Mouse (Mus musculus): ENCODE results near the gene Map7.

Map7 gene

DNA sequence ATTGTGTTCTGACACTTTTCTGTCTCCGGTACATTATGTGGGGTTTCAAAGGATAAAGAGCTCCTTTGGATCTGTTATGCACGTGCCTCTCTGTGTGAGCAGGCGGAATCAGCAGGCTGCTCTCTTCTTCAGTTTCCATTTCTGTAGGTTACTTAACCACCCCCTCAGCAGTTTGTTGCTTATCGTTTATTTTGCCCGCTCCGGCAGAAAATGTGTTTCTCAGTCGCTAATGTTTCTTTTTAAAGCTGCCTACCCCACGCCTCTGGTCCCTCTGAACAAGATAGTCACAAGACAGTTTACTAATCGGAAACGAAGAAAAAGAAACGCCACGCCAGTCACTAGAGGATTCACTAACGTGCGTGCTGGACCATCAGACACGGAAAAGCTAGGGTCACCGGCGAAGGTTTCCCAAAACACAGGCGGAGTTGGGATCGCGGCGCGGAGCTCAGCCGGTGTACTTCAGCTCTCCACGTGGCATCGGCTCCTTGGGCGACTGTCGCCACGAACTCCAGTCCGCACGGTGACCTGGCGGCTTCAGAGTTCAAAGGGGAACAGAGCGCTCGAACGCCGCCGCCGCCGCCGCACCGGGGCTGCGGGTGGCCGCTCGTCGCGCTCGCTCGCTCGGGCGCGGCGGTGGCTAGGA is at the start of gene Map7:
Map7 (plus strand) TSS at position 342 of the 643 bp plus-strand sequence.
- peak in 1 of 2 experiments; percentile 32 for DNase-seq

DNA sequence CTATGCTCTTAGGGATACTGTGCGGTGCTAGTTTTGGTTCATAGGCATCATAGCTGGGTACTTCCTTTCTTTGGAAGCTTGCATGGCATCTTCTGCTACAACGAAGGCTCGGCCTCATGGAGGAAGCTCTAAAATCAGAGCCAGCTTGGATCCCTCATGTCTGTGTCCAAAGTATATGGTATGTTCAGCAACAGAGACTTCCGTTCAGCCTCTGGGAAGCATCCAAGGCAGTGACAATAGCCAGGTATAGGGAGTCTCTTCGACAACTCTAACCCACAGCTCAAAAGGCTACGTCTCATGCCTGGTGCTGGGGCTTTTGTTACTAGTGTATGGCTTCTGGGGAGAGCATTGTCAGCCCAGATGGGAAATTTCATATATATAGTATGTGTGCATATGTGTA is 46.8 kb upstream of the Map7 start:
- DNase-seq = no peak

DNA sequence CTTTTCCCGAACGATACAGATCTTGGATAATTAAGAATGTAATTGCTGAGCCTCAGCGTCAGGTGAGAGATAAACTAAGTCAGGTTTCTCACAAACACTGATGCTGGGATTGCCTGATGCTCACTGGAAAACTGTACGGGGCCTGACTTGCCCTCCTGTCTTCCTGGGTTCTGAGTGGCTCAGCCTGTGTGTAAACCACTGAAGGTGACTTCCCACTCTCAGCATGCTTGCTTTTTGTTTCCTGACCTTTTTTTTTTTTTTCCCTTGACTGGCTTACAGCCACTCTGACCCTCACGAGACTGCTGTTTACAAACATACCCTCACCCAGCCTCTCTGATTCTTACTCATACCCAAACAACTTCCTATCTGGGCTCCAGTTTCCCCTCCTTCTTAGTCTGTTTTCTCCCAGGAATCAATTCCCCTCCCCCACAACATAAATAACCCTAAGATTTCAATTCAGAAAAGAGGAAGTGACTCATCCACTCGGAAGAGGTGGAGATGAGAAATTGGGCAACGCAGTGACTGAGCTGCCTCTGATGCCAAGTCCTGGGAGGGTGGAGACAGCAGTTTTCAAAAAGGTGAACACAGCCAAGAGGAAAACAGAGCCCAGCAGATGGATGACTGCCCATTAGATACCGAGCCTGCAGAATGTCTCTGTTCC is 43.9 kb upstream of the Map7 start:
- DNase-seq = peak; percentile 77 to 87

DNA sequence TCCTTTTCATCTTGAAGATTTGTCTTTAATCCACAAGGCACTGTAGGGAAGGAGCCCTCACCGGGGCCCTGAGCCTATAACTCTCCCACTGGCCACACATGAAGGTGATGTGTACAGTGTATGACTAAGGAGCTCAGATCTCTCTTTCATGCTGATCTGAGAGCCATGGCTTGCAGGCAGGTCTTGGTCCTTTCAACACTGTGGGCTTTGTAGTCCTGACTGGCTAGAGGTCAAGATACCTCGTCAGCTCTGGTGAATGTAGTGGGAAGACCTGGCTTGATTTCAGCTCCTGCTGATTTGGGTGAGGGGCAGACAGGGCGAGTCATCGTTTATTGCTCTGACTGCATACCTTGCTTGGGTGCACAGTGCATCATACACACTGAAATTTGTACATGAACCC is 42.7 kb upstream of the Map7 start:
- DNase-seq = no peak

DNA sequence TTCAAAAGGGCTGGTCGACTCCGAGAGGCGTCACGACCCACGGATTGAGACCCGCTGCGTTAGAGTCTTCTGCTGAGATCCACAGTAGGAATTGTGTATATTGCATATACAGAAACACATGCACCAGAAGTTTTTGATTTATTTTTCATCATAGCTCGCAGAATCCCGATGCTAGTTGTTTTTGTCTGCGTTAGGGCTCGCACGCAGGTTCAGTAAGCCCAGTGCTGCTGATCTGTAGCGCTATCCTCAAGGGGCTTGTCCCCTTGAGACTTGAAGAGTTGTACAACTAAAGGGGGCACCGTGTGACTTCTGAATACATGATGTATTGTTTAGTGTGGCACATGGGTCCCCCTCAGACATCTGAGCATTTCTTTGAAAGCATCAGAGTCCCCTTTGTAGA is 41.2 kb upstream of the Map7 start:
- no peak for DNase-seq

DNA sequence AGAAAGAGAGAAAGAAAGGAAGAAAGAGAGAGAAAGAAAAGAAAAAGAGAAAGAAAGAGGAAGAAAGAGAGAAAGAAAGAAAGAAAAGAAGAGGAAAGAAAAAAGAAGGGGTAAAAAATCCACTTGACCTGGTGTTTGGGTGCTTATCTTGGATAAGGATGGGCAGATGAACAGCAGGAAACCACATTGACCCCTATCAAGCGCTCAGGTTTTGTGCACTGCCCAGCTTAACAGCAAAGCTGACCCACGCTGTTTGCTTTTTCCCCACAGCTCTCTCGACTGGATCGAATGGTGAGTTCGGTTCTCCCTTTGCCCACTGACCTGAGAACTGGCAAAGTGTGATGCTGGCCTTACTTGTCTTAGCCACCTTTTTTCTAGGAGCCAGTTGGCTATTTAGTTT is 36.8 kb upstream of the Map7 start:
- DNase-seq = no peak

DNA sequence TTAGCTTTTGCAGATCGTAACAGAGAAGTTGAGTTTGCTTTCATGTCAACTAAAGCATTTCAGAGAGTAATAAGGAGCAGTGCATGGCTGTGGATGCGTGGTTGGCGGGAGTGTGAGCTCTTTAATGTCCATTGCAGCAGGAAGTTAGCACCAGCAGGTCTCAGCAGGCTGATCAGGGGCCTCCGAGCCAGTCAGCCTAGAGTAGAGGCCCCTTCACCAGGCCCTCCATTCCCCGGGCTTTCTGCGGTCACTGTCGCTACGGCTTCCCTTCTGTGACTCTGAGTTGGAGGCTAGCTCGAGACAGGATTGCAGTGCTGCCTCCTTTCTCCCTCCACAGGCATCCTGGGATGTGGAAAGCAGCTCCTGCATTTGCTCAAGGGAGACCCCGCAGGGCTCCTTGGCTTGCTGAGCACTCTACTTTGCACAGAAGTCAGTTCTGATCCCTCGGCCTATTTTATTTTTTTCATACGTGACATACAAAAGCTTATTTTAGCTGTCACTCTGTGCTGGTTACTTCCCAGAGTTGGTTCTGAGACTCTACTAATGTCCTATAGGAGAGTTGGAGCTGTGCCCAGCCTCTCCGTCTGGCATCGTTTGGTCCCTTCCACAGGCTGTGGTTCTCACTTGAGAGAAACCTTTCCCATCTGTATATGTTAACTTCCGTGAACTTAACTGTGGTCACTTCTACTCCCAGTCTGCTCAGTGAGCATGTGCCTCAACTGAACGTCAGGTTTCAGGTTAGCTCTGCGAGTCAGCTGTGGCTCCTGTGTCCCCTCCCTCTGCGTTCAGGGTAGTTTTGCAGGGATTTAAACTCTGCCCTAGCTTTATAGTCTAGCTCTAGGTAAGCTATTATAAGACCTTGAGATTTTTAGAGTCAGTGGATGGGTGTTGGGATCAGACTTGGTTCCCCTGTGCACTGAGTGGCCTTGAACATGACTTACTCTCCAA is 36.0 kb upstream of the Map7 start:
- peak; percentile 68 to 69 for DNase-seq

DNA sequence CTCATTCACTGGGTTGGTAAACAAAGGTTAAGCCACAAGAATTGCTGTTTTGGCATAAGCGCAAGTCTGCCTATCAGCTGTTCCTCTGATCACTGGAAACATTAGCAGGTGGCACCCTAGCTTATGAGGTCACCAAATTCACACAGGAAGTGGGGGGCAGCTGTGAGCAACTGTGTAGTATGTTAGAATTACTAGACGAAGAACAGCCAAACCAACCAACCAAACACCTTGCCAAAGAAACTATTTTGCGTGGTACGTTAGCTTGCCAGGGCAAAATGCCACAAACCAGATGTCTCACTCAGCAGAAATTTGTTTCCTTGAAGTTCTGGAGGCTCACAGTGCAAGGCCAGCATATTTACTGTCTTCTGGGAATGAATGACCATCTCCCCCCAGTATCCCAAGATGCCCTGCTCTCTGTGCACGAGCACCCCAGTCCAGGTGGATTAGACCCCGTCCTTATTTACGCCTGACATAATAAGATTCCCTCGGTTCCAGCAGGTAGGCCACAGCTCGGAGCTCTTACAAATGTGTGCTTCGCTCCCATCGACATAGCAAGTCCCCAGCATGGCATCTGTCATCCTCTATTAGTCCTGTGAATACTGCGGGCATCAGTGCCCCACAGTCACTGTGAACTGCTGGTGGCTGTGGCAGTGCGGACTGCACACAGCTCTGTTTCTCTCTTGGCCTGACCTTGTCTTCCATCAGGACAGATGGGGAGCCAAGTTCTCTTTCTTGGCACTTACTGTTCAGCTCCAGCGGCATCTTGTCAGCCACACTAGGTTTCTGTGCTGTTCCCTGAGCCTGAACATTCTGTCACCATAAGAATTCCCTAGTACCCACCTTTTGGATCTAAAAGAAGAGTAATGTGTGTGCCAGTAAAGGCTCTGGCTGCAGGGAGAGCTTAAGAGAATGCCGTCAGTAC is 28.5 kb upstream of the Map7 start:
- DNase-seq = no peak

DNA sequence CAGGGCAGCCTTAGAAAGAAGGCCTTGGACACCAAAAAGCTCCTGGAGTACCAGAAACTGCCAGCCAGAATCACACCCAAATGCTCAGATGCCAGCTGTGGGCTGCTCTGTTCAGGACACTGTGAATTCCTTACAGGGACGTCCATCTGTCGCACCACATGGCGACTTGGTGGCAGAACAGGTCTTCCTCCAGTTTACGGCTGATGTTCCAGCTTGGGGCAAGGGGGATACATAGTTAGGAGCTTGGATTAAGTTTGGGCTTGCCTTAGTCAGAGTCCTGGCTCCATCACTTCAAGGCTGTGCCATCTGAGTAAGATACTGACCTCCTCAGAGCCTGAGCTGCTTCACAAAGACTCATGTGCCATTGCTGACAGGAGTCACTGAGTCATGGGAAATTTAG is 26.3 kb upstream of the Map7 start:
- peak; percentile 36 to 47 for DNase-seq

DNA sequence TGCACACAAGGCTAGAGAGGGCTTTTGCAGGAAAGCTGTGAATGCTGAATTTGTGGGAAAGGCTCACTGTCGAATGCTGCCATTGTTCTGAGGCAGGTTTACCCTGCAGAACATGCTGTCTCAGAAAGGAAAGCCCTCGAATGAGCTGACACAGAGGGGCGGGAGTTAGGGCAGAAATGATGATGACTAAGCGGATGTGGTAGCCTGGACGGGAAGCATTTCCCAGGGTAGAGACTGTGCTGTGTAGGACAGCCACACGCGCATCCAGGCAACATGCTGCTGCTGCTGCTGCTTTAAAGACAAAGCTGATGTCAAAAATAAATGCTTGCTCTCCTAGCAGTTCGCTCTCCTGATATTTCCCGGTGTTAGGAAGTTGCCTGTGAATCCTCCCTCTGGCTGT is 24.9 kb upstream of the Map7 start:
- DNase-seq = no peak

DNA sequence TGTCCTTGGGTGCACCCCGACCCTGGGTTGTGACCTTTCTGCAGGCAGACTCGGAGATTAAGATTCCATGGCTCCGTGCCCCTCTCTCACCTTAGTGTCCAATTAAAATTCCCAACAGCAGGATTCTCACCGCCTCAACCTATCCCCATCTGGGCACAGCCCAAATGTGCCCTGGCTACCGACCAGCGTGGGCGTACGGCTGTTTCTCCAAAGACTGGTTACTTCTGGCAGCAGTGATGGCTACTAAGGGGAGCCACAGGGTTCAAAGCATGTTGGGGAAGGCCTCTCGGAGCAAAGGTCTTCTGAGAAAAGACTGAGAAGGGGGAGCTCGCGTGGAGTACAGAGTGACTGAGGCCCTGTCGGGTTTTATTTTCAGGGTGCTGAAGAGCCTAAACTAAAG is 23.7 kb upstream of the Map7 start:
- no peak for DNase-seq

DNA sequence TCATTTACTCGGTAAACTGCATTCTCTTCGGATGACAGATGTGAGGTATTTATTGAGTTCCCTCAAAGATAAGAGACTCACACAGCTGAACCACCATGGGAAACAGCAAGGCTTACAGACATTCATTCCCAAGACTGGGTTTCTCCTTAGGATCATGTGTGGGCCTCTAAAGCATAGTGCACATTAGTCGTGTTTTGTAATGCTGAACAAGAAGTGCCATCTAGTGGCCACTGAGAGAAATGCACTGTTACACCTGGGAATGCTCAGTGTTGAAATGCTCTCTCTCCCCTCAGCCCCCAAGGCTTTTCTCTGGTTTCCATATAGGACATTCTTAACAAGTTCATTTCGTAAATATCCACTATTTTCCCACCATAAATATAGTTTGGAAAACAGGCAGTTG is 23.0 kb upstream of the Map7 start:
- peak; percentile 71 to 76 for DNase-seq

DNA sequence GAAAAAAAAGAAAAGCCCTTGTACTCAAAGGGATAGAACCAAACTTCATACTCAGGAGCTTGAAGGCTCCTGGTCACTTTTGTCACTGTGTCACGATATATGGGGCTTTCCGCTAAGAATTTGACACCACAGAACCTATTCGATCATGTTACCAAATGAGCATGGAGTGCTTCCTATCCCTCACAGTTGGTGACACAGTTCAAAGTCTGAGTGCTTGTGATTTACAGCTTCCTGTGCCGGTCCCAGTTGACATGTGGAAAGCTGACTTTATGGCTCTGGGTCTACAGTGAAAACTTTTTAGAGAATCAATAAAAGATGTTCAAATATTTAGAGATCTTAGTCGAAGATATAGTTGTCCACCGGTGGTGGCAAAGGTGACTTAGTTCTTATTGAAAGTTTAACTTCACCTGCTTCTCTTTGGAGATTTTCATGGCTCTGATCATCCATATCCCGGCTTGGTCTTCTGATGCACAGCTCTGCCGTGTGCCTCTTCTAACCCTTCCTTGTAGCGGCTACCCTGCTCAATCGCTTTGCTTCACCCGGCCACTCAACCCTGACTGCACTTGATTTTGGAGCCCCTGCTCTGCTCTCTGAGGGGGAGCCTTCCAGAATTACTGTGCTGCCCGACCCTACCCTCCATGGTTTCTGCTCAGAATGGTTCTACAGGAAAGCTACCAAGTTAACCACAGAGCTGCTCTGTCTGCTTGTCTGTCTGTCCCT is 15.2 kb upstream of the Map7 start:
- no peak for DNase-seq

DNA sequence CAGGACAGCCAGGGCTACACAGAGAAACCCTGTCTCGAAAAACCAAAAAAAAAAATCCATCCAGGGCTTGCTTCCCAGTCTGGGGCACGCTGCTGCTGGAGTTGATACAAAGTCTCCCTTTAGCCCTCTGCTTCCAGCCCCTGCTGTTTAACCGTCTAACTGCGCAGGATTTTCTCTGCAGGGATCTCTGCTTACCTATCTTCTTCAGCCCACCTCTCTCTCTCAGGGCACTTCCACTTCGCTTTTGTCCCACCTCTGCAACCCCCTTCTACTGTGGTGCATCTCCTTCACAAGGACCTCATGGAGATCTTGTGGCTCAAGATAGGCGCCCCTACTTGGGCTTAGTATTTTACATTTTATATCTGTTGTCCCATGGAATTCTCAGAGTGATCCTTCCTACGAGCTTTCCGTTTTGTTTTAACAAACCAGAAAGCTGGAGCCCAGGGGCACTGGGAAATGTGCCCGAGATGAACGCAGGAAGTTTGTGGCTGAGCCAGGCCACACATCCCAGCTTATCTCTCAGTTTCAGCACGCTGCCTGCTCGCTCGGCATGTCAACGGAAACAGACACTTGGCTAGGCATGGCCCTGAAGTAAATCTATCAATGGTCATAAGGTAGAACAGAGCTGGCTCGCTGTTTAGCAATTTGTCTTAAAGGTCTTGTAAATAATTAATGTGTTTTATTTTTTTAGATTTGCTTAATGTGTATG is 12.8 kb upstream of the Map7 start:
- no peak for DNase-seq

DNA sequence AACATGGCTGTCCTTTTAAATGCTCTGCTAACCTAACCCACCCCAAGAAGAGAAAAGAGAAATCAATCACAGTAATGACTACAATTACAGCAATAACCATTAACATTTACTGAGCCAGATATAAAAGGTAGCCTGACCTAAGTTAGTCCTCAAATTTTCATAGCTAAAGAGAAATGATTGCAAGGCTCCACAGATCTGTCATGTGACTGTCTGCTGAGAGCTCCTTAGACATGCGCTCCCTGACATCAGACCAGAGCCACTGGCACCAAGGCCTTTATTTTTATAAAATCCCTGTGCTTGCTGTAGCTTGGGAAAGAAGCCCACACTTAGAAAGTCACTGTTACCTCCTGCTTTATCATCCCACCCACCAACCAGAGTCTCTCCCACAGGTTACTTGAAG is 11.8 kb upstream of the Map7 start:
- no peak for DNase-seq

DNA sequence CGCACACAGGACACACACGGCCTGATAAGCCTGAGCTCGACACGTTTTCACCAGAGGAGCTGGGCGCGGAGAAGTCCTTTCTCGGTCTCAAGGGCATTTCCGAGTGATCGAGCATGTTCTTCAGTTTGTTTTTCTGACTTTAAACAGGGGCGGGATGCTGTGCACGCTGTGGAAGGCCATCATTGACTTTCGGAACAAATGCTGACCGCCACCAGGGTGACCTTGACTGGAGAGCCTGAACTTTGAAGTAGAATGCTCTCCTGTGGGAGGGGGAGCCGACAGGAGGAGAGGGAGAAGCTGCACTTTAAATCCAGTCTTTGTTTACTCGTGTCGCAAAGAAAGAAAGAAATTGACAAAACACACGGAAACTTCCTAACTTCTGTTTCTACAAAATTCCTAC is 6.9 kb upstream of the Map7 start:
- no peak for DNase-seq

DNA sequence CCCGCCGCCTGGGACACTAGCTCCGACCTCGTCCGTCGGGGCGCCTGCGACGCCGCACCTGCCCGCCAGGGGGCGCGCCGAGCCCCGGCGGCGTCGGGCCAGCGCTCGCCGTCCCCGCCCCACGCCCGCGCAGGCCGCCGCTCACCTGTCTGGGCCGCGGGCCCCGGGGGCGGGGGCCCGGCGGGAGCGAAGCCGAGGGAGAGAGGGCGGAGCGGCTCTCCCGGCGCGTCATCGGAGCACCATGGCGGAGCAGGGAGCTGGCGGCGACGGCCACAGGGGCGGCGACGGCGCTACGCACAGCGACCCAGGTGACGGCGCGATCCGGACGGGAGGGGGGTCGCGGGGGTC is 476 bp downstream of the Map7 start:
- DNase-seq = peak; percentile 72 to 85

DNA sequence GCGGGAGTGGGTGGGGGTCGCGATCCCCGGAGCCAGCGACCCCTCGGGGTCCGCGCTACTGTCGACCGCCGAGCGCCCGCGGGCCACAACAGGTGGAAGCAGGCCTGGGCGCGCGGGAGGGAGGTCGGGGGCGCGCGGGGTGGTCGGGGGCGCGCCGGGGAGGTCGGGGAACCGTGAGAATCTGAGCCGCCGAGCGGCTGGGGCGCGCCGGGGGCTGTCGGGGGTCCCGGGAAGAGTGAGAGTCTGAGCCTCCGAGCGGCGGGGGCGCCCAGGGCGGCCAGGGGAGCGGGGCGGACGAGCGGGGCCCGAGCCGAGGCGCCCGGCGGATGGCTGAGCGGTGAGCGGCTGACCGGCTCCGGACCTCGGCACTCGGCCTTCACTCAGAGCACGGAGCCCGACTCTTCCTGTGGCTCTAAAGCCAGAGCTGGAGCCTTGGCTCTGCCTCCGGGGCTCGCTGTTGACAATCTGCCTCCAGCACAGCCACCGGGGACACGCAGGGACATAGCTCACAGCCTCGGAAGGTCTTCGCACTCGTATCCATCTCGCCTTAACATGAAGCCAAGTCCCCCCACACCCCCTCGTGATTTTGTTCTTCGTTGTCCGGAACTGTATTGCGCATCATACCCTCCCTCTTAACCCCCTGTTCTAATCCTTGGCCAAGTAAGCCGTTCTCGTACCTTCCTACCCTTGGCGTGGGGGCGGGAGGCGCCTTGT is 1.0 kb downstream of the Map7 start:
- peak; percentile 77 to 78 for DNase-seq

DNA sequence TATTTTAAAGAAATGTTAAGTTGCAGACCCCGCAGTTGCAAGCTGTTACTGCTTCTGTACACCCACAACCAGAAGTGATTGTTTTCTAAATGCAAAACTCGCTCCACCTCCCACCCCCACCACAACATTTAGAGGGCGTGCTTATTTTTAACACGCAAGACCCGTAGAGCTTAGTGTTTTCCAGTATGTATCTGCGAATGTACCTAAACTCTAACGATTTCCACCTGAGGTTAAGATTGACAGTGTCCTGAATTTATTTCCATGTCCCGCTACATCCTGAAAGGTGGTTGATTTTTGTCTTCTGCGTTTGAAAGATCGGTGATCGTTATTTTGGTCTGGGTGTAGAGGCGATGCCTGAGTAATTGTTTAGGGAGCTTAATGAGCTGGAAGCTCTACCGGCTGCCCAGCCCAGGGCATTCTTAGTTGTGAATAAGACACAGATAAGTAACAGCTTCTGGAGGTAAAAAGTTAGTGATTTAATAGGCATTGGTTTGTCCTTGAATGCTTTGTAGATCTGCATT is 1.6 kb downstream of the Map7 start:
- peak in 1 of 2 experiments; percentile 45 for DNase-seq

DNA sequence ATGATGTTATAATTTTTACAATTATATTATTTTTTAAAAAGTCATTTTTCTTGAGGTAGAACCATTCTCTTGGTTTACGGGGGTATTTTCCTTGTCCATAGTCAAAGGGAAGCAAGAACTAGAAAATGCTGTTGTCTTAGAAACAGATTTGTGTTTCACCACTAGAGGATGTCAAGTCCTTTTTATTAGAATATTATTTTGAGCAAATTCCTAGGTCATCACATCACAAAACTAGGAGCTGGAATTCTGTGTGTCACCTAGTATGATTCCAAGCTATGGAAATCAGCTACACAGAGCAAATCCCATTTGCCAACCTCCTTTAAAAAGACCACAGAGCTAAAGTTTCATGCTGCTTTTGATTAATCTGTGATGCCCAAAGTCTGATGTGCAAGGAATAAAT is 3.9 kb downstream of the Map7 start:
- DNase-seq = no peak

DNA sequence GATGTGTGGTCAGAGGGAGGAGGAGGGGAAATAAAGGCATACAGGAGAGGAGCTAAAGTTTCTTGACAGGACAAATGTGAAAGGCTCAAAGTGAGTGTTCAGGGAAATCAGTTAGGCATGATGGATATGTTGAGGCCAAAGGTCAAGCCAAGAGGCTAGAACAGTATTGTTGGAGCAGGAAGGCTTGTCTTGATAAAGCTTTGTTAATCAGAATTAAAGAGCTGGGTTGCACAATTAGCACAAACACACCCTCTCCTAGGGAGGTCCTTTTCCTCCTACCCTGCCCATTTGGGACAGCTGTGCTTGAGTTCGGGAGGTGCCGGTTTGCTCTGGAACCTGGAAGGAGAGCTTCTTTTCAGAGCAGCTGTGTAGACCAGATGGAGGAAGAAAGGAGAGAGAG is 5.2 kb downstream of the Map7 start:
- no peak for DNase-seq

All from cerebellum, adult 18-20 months (tissue).